Mouse (Mus musculus) liver, postnatal 0 days (tissue): ENCODE measurements around the gene Rasal2. TPM values are rescaled to one million over a fixed set of nuclear protein-coding genes. Genes with fewer than 3 reads are reported as not detected.
A peak's percentile ranks its signal among the peaks of the same experiment; 100 is the strongest.

Source experiments
- ATAC-seq: fragments of 200-750 bp; cut with Nextera tagmentation; 2 replicates; pipeline ENCODE4 v1.8.0; 2017; ENCODE audit warnings: mild to moderate bottlenecking, moderate library complexity
- DNase-seq: peaks from one replicate; pipeline ENCODE4 v3.0.0-alpha.2; 2016
- H3K27ac ChIP-seq: fragments of 300-500 bp; sonication (generic); 2 replicates; pipeline ENCODE4 v1.5.1; 2014; ENCODE audit warnings: antibody characterized with exemption, moderate library complexity, mild to moderate bottlenecking, low read depth
- H3K27me3 ChIP-seq: fragments of 300-500 bp; sonication (generic); 2 replicates; pipeline ENCODE4 v1.6.1; 2014; ENCODE audit warnings: low read length, control low read depth, mixed read lengths; ENCODE audit not compliant: insufficient read depth
- H3K36me3 ChIP-seq: fragments of 300-500 bp; sonication (generic); replicated peaks from 2 replicates; pipeline ENCODE4 v1.6.1; 2014; ENCODE audit warnings: mild to moderate bottlenecking, control low read depth, low read length, moderate library complexity, mixed read lengths; ENCODE audit not compliant: insufficient read depth
- H3K4me1 ChIP-seq: fragments of 300-500 bp; sonication (generic); 2 replicates; pipeline ENCODE4 v1.6.1; 2014; ENCODE audit warnings: antibody characterized with exemption, mild to moderate bottlenecking, control low read depth; ENCODE audit not compliant: insufficient read depth
- H3K4me2 ChIP-seq: fragments of 300-500 bp; sonication (generic); 2 replicates; pipeline ENCODE4 v1.6.1; 2014; ENCODE audit warnings: low read depth, mild to moderate bottlenecking, low read length, moderate library complexity, mixed read lengths
- H3K4me3 ChIP-seq: fragments of 300-500 bp; sonication (generic); 2 replicates; pipeline ENCODE4 v1.5.1; 2014; ENCODE audit warnings: low read depth, low read length
- H3K9ac ChIP-seq: fragments of 300-500 bp; sonication (generic); replicated peaks from 2 replicates; pipeline ENCODE4 v1.6.1; 2014; ENCODE audit warnings: mild to moderate bottlenecking, moderate library complexity
- H3K9me3 ChIP-seq: fragments of 300-500 bp; sonication (generic); 2 replicates; pipeline ENCODE4 v1.6.1; 2016; ENCODE audit warnings: mild to moderate bottlenecking, control low read depth, low read length, mixed read lengths
- CTCF ChIP-seq: sonication (generic); IDR thresholded peaks from 2 replicates; pipeline ENCODE4 v1.5.1; 2016; ENCODE audit warnings: antibody characterized with exemption, low read depth
- EP300 ChIP-seq: IDR thresholded peaks from 2 replicates; pipeline ENCODE4 v1.6.1; 2016; ENCODE audit warnings: antibody characterized with exemption, low read depth, mild to moderate bottlenecking
- WGBS: fragments of 180-500 bp; shearing (Covaris S2); extraction: QIAGEN DNeasy Blood & Tissue Kit; methylation state at CpG from one replicate; pipeline ENCODE4 v1.1.7; 2014; ENCODE audit not compliant: insufficient replicate concordance; 5-methylcytosine and 5-hydroxymethylcytosine counted together
- polyA plus RNA-seq: library from polyadenylated mRNA; unstranded; fragments of >200 nt; fragmentation: Nextera tagmentation; extraction: Ambion mirVana; gene quantifications from 2 replicates; pipeline ENCODE4 v1.2.1, GENCODE M21; 2015

Gene Rasal2
- polyA plus RNA-seq, 1 experiment from 2014 or later, result 10.7 TPM

GRCm38 (mm10) chr1:157433316-157433715 is 20.9 kb upstream of the Rasal2 start:
- no peaks in the 10 kb centered on the region for H3K9me3 ChIP-seq
- H3K9ac ChIP-seq, result no peak overlapping the region
- TF ChIP-seq EP300 (no peak), CTCF (no peak)
- no peaks in the 10 kb centered on the region for H3K36me3 ChIP-seq
- no peaks in the 10 kb centered on the region for H3K27me3 ChIP-seq
- no peak overlapping the region for H3K4me2 ChIP-seq
- no peak overlapping the region for H3K27ac ChIP-seq
- no peak for ATAC-seq
- no peak overlapping the region for H3K4me3 ChIP-seq
- H3K4me1 ChIP-seq, result no peaks in the 10 kb centered on the region
- WGBS, result 35% methylated on average over 3 of the region's 3 CpGs
- no peak for DNase-seq

- WGBS, result 65% methylated on average over 3 of the region's 3 CpGs
- Histone ChIP-seq H3K36me3 (no peaks in the 10 kb centered on the region), H3K9me3 (no peaks in the 10 kb centered on the region), H3K4me2 (no peak overlapping the region), H3K9ac (no peak overlapping the region), H3K4me3 (no peak overlapping the region), H3K27ac (no peak overlapping the region), H3K4me1 (no peaks in the 10 kb centered on the region), H3K27me3 (peaks cover 4% of the 10 kb centered on the region; the same call in 1 of the 2 replicates)
- TF ChIP-seq CTCF (no peak), EP300 (no peak)
- ATAC-seq, result no peak
- no peak for DNase-seq
Measured at GRCm38 (mm10) chr1:157428366-157428765, 16.0 kb upstream of the Rasal2 start.

GRCm38 (mm10) chr1:157427604-157428003 is 15.2 kb upstream of the Rasal2 start:
- no peak overlapping the region for H3K27ac ChIP-seq
- no peaks in the 10 kb centered on the region for H3K4me1 ChIP-seq
- no peak for TF ChIP-seq EP300
- TF ChIP-seq CTCF, result no peak
- no peak overlapping the region for H3K9ac ChIP-seq
- H3K9me3 ChIP-seq, result no peaks in the 10 kb centered on the region
- no peak overlapping the region for H3K4me3 ChIP-seq
- H3K4me2 ChIP-seq, result no peak overlapping the region
- peaks cover 4% of the 10 kb centered on the region; the same call in 1 of the 2 replicates for H3K27me3 ChIP-seq
- DNase-seq (no peak), ATAC-seq (no peak)
- WGBS, result 82% methylated on average over 4 of the region's 4 CpGs
- no peaks in the 10 kb centered on the region for H3K36me3 ChIP-seq

- no peak overlapping the region for H3K9ac ChIP-seq
- H3K4me1 ChIP-seq, result no peaks in the 10 kb centered on the region
- no peak overlapping the region for H3K4me2 ChIP-seq
- peaks cover 4% of the 10 kb centered on the region; the same call in 1 of the 2 replicates for H3K27me3 ChIP-seq
- no peaks in the 10 kb centered on the region for H3K36me3 ChIP-seq
- H3K27ac ChIP-seq, result no peak overlapping the region
- TF ChIP-seq EP300 (no peak), CTCF (no peak)
- no peak for ATAC-seq
- no peak for DNase-seq
- WGBS, result 28% methylated on average over 1 of the region's 1 CpGs
- no peaks in the 10 kb centered on the region for H3K9me3 ChIP-seq
- no peak overlapping the region for H3K4me3 ChIP-seq
Measured at GRCm38 (mm10) chr1:157426933-157427332, 14.5 kb upstream of the Rasal2 start.

GRCm38 (mm10) chr1:157425741-157426427 is 13.5 kb upstream of the Rasal2 start:
- no peak for DNase-seq
- H3K27me3 ChIP-seq, result peaks cover 4% of the 10 kb centered on the region; the same call in 1 of the 2 replicates
- TF ChIP-seq CTCF (no peak), EP300 (no peak)
- H3K4me3 ChIP-seq, result no peak overlapping the region
- no peak overlapping the region for H3K9ac ChIP-seq
- no peaks in the 10 kb centered on the region for H3K4me1 ChIP-seq
- H3K4me2 ChIP-seq, result 0 out of 2 replicates have a peak overlapping the region, but pooled peaks have one; percentile 27
- ATAC-seq, result no peak
- no peaks in the 10 kb centered on the region for H3K9me3 ChIP-seq
- no peak overlapping the region for H3K27ac ChIP-seq
- WGBS, result 37% methylated on average over 8 of the region's 8 CpGs
- no peaks in the 10 kb centered on the region for H3K36me3 ChIP-seq

GRCm38 (mm10) chr1:157417861-157418260 is 5.5 kb upstream of the Rasal2 start:
- no peak overlapping the region for H3K9ac ChIP-seq
- H3K9me3 ChIP-seq, result no peaks in the 10 kb centered on the region
- H3K27ac ChIP-seq, result no peak overlapping the region
- no peaks in the 10 kb centered on the region for H3K4me1 ChIP-seq
- H3K4me3 ChIP-seq, result no peak overlapping the region
- H3K27me3 ChIP-seq, result no peaks in the 10 kb centered on the region
- no peak for TF ChIP-seq CTCF
- no peak for TF ChIP-seq EP300
- WGBS, result 48% methylated on average over 7 of the region's 7 CpGs
- no peak overlapping the region for H3K4me2 ChIP-seq
- ATAC-seq (no peak), DNase-seq (no peak)
- H3K36me3 ChIP-seq, result no peaks in the 10 kb centered on the region
